Mouse (Mus musculus) adrenal gland, postnatal 4 days (tissue): ENCODE results near the gene B3gnt9. TPM values are rescaled to one million over a fixed set of nuclear protein-coding genes. Genes with fewer than 3 reads are reported as not detected.
"Not testable (repeated sequence)": the region's sequence is repeated elsewhere in the genome, so short reads cannot be mapped to it uniquely, and the experiment has no call there.

Source experiments
- DNase-seq, 2 experiments: peaks; one replicate each; pipeline ENCODE4 v3.0.0; 2021 to 2022; ENCODE audit warnings: low spot score in 2 of 2, mixed read lengths in 2 of 2
- total RNA-seq, 2 experiments: library from RNA; stranded (reverse); gene quantifications; 2 replicates each; pipeline ENCODE4 v1.2.3; 2021

The B3gnt9 gene
- total RNA-seq, 2 experiments from 2014 or later, result 10.4 to 11.3 TPM

- no peak for DNase-seq
Observed at GRCm38 (mm10) chr8:105260371-105261099, 5.6 kb upstream of the B3gnt9 start.

GRCm38 (mm10) chr8:105259721-105260320 lies 4.9 kb upstream of the B3gnt9 start:
- peak in 1 of 2 experiments; percentile 58 for DNase-seq

GRCm38 (mm10) chr8:105258911-105259720 lies 4.2 kb upstream of the B3gnt9 start:
- DNase-seq, result no peak

GRCm38 (mm10) chr8:105257318-105258114 lies 2.6 kb upstream of the B3gnt9 start:
- DNase-seq, result no peak

GRCm38 (mm10) chr8:105254152-105254965 lies 594 bp downstream of the B3gnt9 start:
- peak; percentile 79 to 80 for DNase-seq

- DNase-seq, result no peak
Observed at GRCm38 (mm10) chr8:105253766-105254151, 1.2 kb downstream of the B3gnt9 start.

- DNase-seq, result no peak
Observed at GRCm38 (mm10) chr8:105252680-105253537, 2.0 kb downstream of the B3gnt9 start.

- no peak for DNase-seq
Observed at GRCm38 (mm10) chr8:105251954-105252353, 3.0 kb downstream of the B3gnt9 start.

GRCm38 (mm10) chr8:105241016-105241415 lies 13.9 kb downstream of the B3gnt9 start:
- DNase-seq, result no peak

- no peak for DNase-seq
Observed at GRCm38 (mm10) chr8:105237442-105238142, 17.4 kb downstream of the B3gnt9 start.

GRCm38 (mm10) chr8:105235206-105235605 lies 19.7 kb downstream of the B3gnt9 start:
- no peak for DNase-seq

GRCm38 (mm10) chr8:105233126-105233935 lies 21.6 kb downstream of the B3gnt9 start:
- DNase-seq, result no peak

- not testable (repeated sequence) for DNase-seq
Observed at GRCm38 (mm10) chr8:105232321-105232693, 22.6 kb downstream of the B3gnt9 start.

GRCm38 (mm10) chr8:105231503-105232320 lies 23.2 kb downstream of the B3gnt9 start:
- DNase-seq, result no peak

- no peak for DNase-seq
Observed at GRCm38 (mm10) chr8:105225917-105226316, 29.0 kb downstream of the B3gnt9 start.

- no peak for DNase-seq
Observed at GRCm38 (mm10) chr8:105225272-105225593, 29.7 kb downstream of the B3gnt9 start.
